Mouse (Mus musculus) mammary gland, adult 2 months (tissue): Measurements from ENCODE around the gene Hc. TPM values are rescaled to one million over a fixed set of nuclear protein-coding genes. Genes with fewer than 3 reads are reported as not detected.

Experiments
- polyA plus RNA-seq: library from polyadenylated mRNA; depleted of rRNA; stranded (reverse); fragments of >200 nt; gene quantifications from 2 replicates; pipeline ENCODE4 v1.2.3, GENCODE M21; 2012; ENCODE audit warnings: low replicate concordance; rRNA removed

Hc gene
- 7.1 and 9.3 TPM in 2 replicates for polyA plus RNA-seq

GRCm38 (mm10) chr2:35061338-35061737, at the start of gene Hc:
Gene Hc (minus strand): TSS chr2:35061438.

GRCm38 (mm10) chr2:35109141-35109923, 48.1 kb upstream of the Hc start, which contains the start of gene Cntrl:
Gene Cntrl (plus strand): TSS chr2:35109492.

GRCm38 (mm10) chr2:35101443-35101842, 40.2 kb upstream of the Hc start, which contains the start of gene AI182371:
Gene AI182371 (minus strand): TSS chr2:35101543.

GRCm38 (mm10) chr2:34961481-34962036, 99.7 kb downstream of the Hc start, which contains the start of gene Traf1:
Gene Traf1 (minus strand): TSS chr2:34961772.

Other genes with a start within 250 kb of the Hc start
- gene Fbxw2, start 235.1 kb downstream of the Hc start, polyA plus RNA-seq: 39.4 and 47.5 TPM in 2 replicates
- not detected in 2 replicates for gene Gm34653, start 228.4 kb downstream of the Hc start, polyA plus RNA-seq
- 14.7 and 27.9 TPM in 2 replicates for gene Cutal, start 187.0 kb downstream of the Hc start, polyA plus RNA-seq
- gene Psmd5, start 186.5 kb downstream of the Hc start, polyA plus RNA-seq: 7.9 and 19.2 TPM in 2 replicates
- 2.3 and 2.4 TPM in 2 replicates for gene Phf19, start 147.4 kb downstream of the Hc start, polyA plus RNA-seq
- gene Traf1, start 99.7 kb downstream of the Hc start, polyA plus RNA-seq: 42.6 and 50.3 TPM in 2 replicates
- 0.20 and 0.49 TPM in 2 replicates for gene AI182371, start 40.1 kb upstream of the Hc start, polyA plus RNA-seq
- 12.0 and 22.3 TPM in 2 replicates for gene Cntrl, start 48.1 kb upstream of the Hc start, polyA plus RNA-seq
- gene Rab14, start 139.7 kb upstream of the Hc start, polyA plus RNA-seq: 50.0 and 508 TPM in 2 replicates
- 3,646 and 4,412 TPM in 2 replicates for gene Gsn, start 194.9 kb upstream of the Hc start, polyA plus RNA-seq